Mouse (Mus musculus): ENCODE results near the gene Vmn1r100. TPM values are rescaled to one million over a fixed set of nuclear protein-coding genes. Genes with fewer than 3 reads are reported as not detected.
"Not testable (repeated sequence)": the region's sequence is repeated elsewhere in the genome, so short reads cannot be mapped to it uniquely, and the experiment has no call there.

The Vmn1r100 gene
- polyA plus RNA-seq (2012; rRNA removed), result not detected in 2 replicates

GRCm38 (mm10) chr7:20417642-20418041 is at the start of gene Vmn1r100:
Gene Vmn1r100 (plus strand): TSS chr7:20417942.
- WGBS, result no CpG with 5 or more reads among the region's 3 CpGs
- DNase-seq; H3K4me3 ChIP-seq (replicated peaks; ENCODE audit: extremely low read depth, low read depth, low read length): not testable (repeated sequence)

GRCm38 (mm10) chr7:20375310-20375709 is 42.4 kb upstream of the Vmn1r100 start, which contains the start of gene Gm5728:
Gene Gm5728 (minus strand): TSS chr7:20375410.
- H3K4me1 ChIP-seq (ENCODE audit: control insufficient read depth, insufficient read depth, low read length); DNase-seq; H3K4me3 ChIP-seq (replicated peaks; ENCODE audit: extremely low read depth, low read depth, low read length): not testable (repeated sequence)
- WGBS, result no CpG with 5 or more reads among the region's 1 CpGs

More at GRCm38 (mm10) chr7:20417642-20418041, at the start of gene Vmn1r100:
- not testable (repeated sequence) for H3K4me1 ChIP-seq (ENCODE audit: control insufficient read depth, insufficient read depth, low read length)

DNA sequence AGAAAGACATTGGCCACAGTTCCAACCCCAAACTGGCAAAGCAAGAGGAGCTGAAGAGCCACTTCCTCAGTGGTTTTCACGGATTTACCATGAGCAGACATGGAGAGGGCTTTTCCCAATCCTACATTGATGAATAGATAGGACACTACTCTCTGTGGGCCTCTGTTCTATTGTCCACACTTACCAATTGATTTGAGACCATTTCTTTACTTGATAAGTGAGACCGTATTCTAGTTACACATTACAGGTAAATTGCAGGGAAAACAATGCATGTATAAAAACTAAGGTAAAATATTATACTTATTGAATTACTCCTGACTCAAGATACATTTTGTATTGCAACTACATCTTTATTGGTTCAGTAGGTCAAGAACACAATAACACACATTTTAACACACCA is 24.8 kb downstream of the Vmn1r100 start, which contains the start of gene Vmn1r101:
Vmn1r101 (minus strand) TSS at position 101 of the 400 bp plus-strand sequence.
- DNase-seq; H3K4me3 ChIP-seq (replicated peaks; ENCODE audit: extremely low read depth, low read depth, low read length); H3K4me1 ChIP-seq (ENCODE audit: control insufficient read depth, insufficient read depth, low read length): not testable (repeated sequence)
- no CpG with 5 or more reads among the region's 2 CpGs for WGBS

Other genes with a start within 250 kb of the Vmn1r100 start
- gene Vmn1r94, start 249.6 kb upstream of the Vmn1r100 start, polyA plus RNA-seq (2012; rRNA removed), result not detected in 2 replicates
- not detected in 2 replicates for gene Vmn1r95, start 224.2 kb upstream of the Vmn1r100 start, polyA plus RNA-seq (2012; rRNA removed)
- not detected in 2 replicates for gene Gm6164, start 212.3 kb upstream of the Vmn1r100 start, polyA plus RNA-seq (2012; rRNA removed)
- not detected in 2 replicates for gene Gm4498, start 184.1 kb upstream of the Vmn1r100 start, polyA plus RNA-seq (2012; rRNA removed)
- not detected in 2 replicates for gene Gm5890, start 155.1 kb upstream of the Vmn1r100 start, polyA plus RNA-seq (2012; rRNA removed)
- gene Gm4133, start 83.9 kb upstream of the Vmn1r100 start, polyA plus RNA-seq (2012; rRNA removed), result not detected in 2 replicates
- not detected in 2 replicates for gene Gm5728, start 42.5 kb upstream of the Vmn1r100 start, polyA plus RNA-seq (2012; rRNA removed)
- not detected in 2 replicates for gene Vmn1r101, start 24.7 kb downstream of the Vmn1r100 start, polyA plus RNA-seq (2012; rRNA removed)
- gene Gm10670, start 57.0 kb downstream of the Vmn1r100 start, polyA plus RNA-seq (2012; rRNA removed), result not detected in 2 replicates
- gene Vmn1r103, start 92.6 kb downstream of the Vmn1r100 start, polyA plus RNA-seq (2012; rRNA removed), result not detected in 2 replicates
- not detected in 2 replicates for gene Vmn1r104, start 115.9 kb downstream of the Vmn1r100 start, polyA plus RNA-seq (2012; rRNA removed)
- not detected in 2 replicates for gene Gm5726, start 127.8 kb downstream of the Vmn1r100 start, polyA plus RNA-seq (2012; rRNA removed)
- not detected in 2 replicates for gene Gm4141, start 158.3 kb downstream of the Vmn1r100 start, polyA plus RNA-seq (2012; rRNA removed)
- gene Gm4513, start 181.1 kb downstream of the Vmn1r100 start, polyA plus RNA-seq (2012; rRNA removed), result not detected in 2 replicates

Measured in lung, adult 2 months (tissue).